Mouse (Mus musculus) inflammation-experienced regulatory T-cells, adult 6 months (primary cell): ENCODE measurements around the gene Sipa1l2. TPM values are rescaled to one million over a fixed set of nuclear protein-coding genes. Genes with fewer than 3 reads are reported as not detected.
"Not testable (repeated sequence)": the region's sequence is repeated elsewhere in the genome, so short reads cannot be mapped to it uniquely, and the experiment has no call there.

ENCODE experiments used
- ATAC-seq: one replicate; pipeline ENCODE4 v1.8.0; 2017
- polyA plus RNA-seq, 3 experiments: library from polyadenylated mRNA; unstranded; fragments of 100-300 nt; shearing (Covaris generic); gene quantifications; one replicate each; pipeline ENCODE4 v1.2.1; 2017

The Sipa1l2 gene
- polyA plus RNA-seq, 3 experiments from 2014 or later, result 0.39 to 2.2 (median 2.0) TPM

DNA sequence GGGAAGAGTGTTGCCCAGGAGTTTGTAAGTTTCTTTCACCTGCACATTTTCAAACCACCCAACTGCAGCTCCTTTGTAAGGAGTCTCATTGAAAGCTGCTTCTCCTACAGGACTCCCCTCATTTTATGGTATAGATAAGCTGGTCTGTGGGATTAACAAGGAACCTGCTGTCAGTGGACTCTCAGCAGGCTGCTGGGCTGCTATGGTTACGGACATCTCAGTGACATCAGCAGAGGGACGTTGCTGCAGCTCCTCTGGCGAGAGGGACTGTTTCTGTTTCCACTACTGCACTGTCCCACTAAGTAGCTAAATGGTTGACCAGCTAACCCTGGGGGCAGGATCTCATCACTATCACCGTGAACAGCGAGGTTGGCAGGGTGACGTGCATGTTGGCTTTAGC lies 120.6 kb downstream of the Sipa1l2 start:
- no peak for ATAC-seq

GRCm38 (mm10) chr8:125447543-125447942 lies 122.1 kb downstream of the Sipa1l2 start:
- no peak for ATAC-seq

DNA sequence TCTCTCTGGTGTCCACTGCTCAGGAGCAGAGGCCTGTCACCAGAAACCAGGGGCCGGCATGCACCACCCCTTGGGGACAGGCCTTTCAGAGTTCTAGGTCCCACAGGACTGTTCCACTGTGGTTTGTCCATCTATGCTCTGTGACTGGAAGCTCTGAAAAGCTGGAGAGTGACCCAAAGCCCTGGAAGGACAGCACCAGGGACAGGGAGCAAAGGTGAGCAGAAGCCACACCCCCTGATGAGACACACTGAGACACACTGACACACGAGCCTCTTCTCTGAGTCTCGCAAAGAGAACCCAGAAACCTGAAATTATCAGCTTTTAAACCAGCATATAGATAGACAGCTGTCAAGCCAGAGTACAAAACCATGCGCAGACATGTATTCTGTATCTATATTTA lies 123.4 kb downstream of the Sipa1l2 start:
- no peak for ATAC-seq

DNA sequence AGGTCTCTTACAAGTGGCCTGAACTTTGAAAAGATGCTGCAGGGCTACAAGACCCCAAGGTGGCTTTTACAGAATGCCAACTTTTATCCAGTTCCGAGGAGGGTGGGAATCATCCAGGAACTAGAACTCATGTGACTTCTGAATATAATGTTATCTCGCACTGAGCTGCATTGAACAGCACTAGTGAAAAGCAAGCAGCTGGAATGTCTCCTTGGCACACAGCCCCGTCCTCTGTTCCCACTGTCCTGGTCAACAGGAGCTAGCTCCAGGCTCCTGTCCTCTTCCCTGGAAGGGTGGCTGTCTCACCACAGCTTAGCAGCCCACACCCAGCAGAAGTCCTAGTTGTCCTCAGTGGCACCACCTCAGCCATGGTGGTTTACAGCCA lies 124.4 kb downstream of the Sipa1l2 start:
- no peak for ATAC-seq

- ATAC-seq, result no peak
These were observed 125.0 kb downstream of the Sipa1l2 start for GRCm38 (mm10) chr8:125444457-125445224.

- no peak for ATAC-seq
These were observed 134.1 kb downstream of the Sipa1l2 start for GRCm38 (mm10) chr8:125435320-125436100.

DNA sequence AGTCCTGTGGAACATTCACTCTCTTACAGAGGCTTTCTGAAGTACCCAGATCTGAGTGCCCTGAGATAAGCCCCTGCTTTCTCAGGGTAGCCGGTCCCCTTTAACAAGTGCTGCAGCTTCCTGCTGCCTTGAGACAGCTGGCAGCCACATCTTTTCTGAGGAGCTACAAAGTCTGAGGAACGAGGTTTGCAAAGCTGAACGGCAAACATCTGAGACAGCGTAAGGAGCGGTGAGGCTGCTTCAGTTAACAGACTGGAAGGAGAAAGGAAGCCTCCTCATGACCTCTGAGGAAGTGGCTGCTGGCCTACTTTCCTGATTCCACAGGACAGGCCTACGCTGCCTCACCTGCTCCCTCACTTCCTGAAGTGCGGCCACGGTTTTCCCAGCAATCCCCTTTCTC lies 135.5 kb downstream of the Sipa1l2 start:
- no peak for ATAC-seq

DNA sequence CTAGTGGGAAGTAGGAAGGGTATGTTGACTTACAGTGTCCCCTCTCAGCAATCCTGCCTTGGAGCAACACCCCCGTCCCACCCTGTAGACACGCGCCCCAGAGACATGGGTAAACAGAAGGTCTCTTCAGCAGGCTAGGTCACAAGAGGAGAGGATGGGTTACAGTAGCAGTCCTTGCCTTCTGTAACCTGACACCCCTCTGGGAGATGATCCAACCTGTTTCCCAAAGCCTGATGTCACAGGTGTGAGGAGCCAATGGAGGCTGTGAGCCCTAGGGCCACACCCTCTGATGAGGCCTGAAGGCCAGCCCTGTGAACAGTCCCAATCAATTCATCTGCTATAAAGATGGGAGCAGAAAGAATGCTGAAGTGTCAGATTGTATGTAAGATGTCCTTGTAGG lies 138.3 kb downstream of the Sipa1l2 start:
- no peak for ATAC-seq

GRCm38 (mm10) chr8:125430796-125431195 lies 138.8 kb downstream of the Sipa1l2 start:
- ATAC-seq, result no peak

DNA sequence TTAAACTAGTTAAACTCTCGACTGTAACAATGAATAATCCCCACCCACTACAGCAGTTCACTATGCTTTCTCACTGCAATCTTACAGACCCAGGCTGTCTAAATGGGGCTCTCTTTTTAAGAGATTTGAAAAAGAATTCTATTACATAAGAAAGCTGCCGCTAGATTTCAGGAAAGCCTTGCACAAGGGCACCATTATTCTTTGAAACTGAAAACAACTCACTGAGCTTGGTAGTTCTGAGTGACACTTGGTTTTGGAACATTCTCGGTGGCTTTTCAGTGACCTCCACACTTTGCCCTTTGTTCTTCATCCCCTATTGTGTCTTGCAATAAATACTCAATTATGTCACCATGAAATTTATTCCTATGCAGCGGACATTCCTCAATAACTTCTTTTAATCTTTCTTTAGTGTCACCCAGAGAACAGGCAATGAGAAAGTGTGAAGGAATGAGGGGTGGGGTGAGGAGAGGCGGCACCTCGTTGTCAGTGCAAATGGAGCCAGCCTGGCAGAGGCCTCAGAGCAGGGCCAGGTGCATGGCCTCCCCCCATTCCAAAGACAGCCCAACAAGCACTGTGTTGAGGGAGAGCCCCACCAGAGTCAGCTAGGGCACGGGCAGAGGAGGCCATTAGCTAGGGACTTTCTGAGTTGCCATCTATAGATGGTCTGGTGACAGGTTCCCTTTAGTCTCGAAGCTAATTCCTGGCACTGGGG lies 140.5 kb downstream of the Sipa1l2 start:
- ATAC-seq, result no peak

DNA sequence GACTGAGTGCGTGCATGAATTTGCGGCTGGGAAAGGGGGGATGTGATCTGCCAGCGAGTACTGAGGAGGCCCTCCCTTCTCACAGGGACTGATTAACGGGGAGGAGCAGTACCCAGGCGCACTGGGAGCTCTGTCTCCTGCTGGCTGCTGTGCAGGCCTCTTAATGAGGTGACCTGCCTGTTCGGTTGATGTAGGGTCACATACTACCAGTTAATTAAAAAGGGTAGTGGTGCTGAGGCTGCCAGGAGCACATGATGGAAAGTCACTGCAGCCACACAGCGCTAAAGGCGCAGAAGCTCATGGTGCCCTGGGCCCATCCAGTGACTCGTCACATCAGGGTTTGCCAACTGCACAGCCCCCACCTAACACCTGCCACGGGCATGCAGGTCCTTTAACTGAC lies 145.7 kb downstream of the Sipa1l2 start:
- no peak for ATAC-seq

DNA sequence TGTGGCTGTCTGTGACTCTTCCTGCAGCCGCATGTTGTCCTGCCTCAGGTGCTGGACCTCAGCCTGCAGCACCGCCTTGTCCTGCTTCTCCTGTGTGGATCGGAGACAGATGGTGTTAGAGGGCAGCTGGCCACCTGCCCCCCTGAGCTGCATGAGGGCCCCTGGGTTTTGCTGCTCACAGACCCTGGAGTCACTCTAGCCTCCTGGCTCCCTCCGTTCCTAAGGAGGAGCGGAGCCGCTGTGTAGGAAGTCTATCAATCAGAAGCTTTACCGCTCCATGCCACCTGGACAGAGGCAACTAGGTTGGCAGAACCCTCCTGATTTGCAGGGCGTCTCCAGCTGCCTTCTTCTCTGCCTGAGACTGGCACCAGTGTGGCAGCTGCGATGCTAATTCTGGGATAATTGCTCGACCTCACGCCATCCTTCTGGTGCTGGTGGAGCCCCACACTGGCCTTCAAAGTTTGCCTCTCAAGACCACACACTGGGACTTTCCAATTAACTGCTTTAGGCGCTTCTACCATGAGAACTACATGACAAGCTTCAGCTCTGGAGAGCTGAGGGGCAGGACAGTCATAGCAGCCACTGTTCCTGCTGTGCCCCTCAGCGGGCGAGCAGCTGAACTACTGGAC lies 150.3 kb downstream of the Sipa1l2 start:
- no peak for ATAC-seq

- no peak for ATAC-seq
These were observed 153.5 kb downstream of the Sipa1l2 start for GRCm38 (mm10) chr8:125416146-125416545.

- no peak for ATAC-seq
These were observed 155.0 kb downstream of the Sipa1l2 start for GRCm38 (mm10) chr8:125414651-125415050.

DNA sequence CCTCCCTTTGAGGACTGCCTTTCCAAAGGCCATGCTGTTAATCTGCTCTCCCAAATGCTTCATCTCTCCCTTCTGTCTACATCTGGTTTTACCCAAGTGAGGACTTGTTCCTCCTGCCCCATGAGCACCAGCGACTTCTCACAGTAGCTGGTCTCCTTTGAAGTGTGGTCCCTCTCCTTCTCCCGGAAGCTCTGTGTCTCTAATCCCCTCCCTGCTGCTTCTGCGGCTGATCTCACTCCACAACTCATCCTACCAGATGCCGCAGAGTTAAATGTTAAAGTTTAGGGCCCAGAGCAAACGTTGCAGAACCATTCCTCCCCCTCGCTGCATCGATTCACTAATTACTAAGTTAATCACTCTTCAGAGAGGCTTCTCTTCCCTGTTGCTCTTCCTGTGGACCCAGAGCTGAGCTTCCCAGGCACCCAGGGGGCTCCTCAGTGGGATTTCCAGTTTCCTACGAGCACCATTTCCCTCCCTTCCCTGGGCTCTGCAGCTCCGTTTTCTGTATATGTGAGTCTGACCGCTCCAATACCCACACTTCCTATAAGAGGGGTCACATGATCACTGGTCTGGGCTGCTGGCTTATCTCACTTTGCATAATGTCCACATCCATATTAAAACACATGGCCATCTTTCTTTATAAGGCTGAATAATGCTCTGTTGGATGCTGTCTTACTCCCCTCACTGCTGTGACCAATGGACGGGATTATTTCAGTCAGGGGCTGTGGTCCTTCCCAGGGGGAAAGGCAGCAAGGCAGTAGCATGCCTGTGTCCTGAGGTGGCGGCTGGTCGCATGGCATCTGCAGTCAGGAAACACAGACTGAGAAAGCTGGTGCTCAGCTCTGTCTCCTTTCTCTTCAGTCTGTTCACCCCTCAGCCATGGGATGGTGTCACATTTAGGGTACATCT lies 156.4 kb downstream of the Sipa1l2 start:
- no peak for ATAC-seq

DNA sequence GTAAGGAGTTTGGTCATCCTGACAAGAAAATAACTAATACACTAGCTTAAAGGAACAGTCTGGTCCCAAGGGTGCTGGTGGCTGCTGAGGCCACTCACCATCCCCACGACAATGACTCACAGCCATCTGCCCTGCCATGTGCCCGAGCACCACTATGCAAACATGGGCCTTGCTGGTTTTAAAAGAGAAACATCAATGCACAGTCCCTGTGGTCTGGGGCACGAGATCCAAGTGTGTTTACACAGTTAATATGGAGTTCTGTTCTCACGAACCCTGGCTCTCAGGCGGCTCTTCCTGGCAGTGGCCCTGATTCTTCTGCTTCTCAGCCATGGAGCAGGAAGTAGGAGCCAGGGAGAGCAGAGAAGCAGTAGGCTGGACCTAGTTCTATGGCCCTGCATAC lies 159.0 kb downstream of the Sipa1l2 start:
- ATAC-seq, result no peak

DNA sequence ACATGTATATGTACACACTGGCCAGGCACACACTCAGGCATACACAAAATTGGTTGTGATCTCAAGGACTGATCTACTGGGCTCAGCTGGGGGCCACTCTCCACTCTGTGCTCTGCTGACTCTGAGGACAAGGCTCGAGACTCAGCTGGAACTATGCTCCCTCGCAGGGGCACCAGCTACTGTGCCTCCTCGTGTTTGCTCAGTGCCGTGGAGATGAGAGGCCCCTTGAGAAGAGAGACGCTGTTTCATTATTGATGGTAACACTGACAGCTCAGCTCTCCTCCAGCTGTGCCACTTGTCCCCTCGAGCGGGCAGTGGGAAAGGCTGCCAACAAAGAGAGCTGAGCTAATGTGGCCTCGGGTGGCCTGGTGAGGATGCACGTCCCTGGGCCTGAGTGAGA lies 161.9 kb downstream of the Sipa1l2 start:
- ATAC-seq, result no peak

- no peak for ATAC-seq
These were observed 163.2 kb downstream of the Sipa1l2 start for GRCm38 (mm10) chr8:125406453-125406852.

- no peak for ATAC-seq
These were observed 168.3 kb downstream of the Sipa1l2 start for GRCm38 (mm10) chr8:125401350-125401749.

DNA sequence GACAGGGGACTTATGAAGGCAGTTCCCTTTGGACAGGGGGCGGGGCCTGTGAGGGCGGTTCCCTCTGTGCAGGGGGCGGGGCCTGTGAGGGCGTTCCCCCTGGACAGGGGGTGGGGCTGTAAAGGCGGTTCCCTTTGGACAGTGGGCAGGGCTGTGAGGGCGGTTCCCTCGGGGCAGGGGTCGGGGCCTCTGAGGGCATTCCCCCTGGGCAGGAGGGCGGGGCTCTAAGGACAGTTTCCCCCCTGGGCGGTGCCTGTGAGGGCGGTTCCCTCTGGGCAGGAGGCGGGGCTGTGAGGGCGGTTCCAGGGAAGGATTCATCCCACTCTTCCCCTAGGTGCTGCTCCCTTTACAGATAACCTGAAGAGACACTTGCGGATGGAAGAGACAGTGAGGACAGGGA lies 171.6 kb downstream of the Sipa1l2 start:
- no peak for ATAC-seq

DNA sequence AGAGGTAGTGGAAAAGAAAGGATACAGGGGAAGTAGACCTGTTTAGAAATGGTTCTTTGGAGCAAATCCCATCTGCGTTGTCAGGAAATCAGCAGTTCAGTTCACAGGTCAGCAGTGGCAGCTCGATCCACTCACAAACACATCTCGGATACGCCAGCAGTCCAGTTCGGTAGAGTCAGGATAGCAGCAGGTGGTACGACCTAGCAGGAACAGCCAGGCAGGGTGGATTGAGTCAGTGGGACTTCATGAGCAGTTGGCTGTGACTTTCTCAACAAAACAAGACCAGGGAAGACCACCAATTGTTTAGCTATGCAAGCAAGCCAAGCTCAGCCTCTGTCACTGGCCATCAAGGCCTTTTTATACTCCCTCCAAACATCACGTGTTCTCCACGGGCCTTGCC lies 173.9 kb downstream of the Sipa1l2 start:
- not testable (repeated sequence) for ATAC-seq

- no peak for ATAC-seq
These were observed 174.6 kb downstream of the Sipa1l2 start for GRCm38 (mm10) chr8:125395032-125395431.
